Mouse (Mus musculus): Measurements from ENCODE around the gene Arl4d. TPM values are rescaled to one million over a fixed set of nuclear protein-coding genes. Genes with fewer than 3 reads are reported as not detected.
"Not testable (repeated sequence)": the region's sequence is repeated elsewhere in the genome, so short reads cannot be mapped to it uniquely, and the experiment has no call there.

Arl4d gene
- total and polyA plus RNA-seq, 2 experiments from 2014 or later = 8.1 to 11.3 TPM

GRCm38 (mm10) chr11:101645411-101646282, 19.7 kb upstream of the Arl4d start:
- DNase-seq (ENCODE audit: low spot score) (peak; percentile 52), ATAC-seq (ENCODE audit: insufficient read depth, low read depth) (peak; percentile 70)
- not testable (repeated sequence) for H3K9me3 ChIP-seq (replicated peaks; ENCODE audit: control insufficient read depth, low read length); H3K27me3 ChIP-seq (ENCODE audit: control insufficient read depth, insufficient read depth, low read length); H3K36me3 ChIP-seq (replicated peaks; ENCODE audit: control insufficient read depth, insufficient read depth, low read length); H3K4me1 ChIP-seq (ENCODE audit: control insufficient read depth, insufficient read depth)
- under 1% methylated on average over 43 of the region's 56 CpGs for WGBS
- H3K27ac ChIP-seq (ENCODE audit: low read depth) = peak overlapping the region; percentile 95
- TF ChIP-seq EP300 (IDR thresholded peaks at IDR 0.05; ENCODE audit: low read depth) = peak; percentile 64; the same call in 1 of the 2 replicates
- H3K4me2 ChIP-seq (ENCODE audit: low read depth, low read length) = peak overlapping the region; percentile 51
- peak overlapping the region; percentile 63; the same call in 1 of the 2 replicates for H3K9ac ChIP-seq (replicated peaks; ENCODE audit: low read depth, low read length)
- peak overlapping the region; percentile 35 for H3K4me3 ChIP-seq (ENCODE audit: low read depth, low read length)

GRCm38 (mm10) chr11:101646283-101646794, 19.0 kb upstream of the Arl4d start:
- DNase-seq (ENCODE audit: low spot score) = not testable (repeated sequence)
- ATAC-seq (ENCODE audit: insufficient read depth, low read depth) = peak; percentile 7; the same call in 1 of the 2 replicates

GRCm38 (mm10) chr11:101647093-101647492, 18.2 kb upstream of the Arl4d start:
- not testable (repeated sequence) for H3K4me2 ChIP-seq (ENCODE audit: low read depth, low read length)
- WGBS = 92% methylated on average over 10 of the region's 10 CpGs

More at GRCm38 (mm10) chr11:101646283-101646794, 19.0 kb upstream of the Arl4d start:
- H3K9me3 ChIP-seq (replicated peaks; ENCODE audit: control insufficient read depth, low read length); H3K36me3 ChIP-seq (replicated peaks; ENCODE audit: control insufficient read depth, insufficient read depth, low read length); H3K4me1 ChIP-seq (ENCODE audit: control insufficient read depth, insufficient read depth); H3K27me3 ChIP-seq (ENCODE audit: control insufficient read depth, insufficient read depth, low read length): not testable (repeated sequence)
- Histone ChIP-seq H3K4me3 (ENCODE audit: low read depth, low read length) (peak overlapping the region; percentile 35), H3K9ac (replicated peaks; ENCODE audit: low read depth, low read length) (peak overlapping the region; percentile 63; the same call in 1 of the 2 replicates), H3K4me2 (ENCODE audit: low read depth, low read length) (peak overlapping the region; percentile 51), H3K27ac (ENCODE audit: low read depth) (peak overlapping the region; percentile 95)
- WGBS = 11% methylated on average over 15 of the region's 16 CpGs

GRCm38 (mm10) chr11:101656356-101656755, 9.0 kb upstream of the Arl4d start:
- H3K36me3 ChIP-seq (replicated peaks; ENCODE audit: control insufficient read depth, insufficient read depth, low read length) = no peaks in the 10 kb centered on the region
- ATAC-seq (ENCODE audit: insufficient read depth, low read depth) = no peak
- no peak for TF ChIP-seq EP300 (IDR thresholded peaks at IDR 0.05; ENCODE audit: low read depth)
- no peak for TF ChIP-seq CTCF (IDR thresholded peaks at IDR 0.05; ENCODE audit: low read depth)
- no peak overlapping the region for H3K9ac ChIP-seq (replicated peaks; ENCODE audit: low read depth, low read length)
- H3K27ac ChIP-seq (ENCODE audit: low read depth) = no peak overlapping the region
- 85% methylated on average over 4 of the region's 4 CpGs for WGBS
- no peaks in the 10 kb centered on the region for H3K27me3 ChIP-seq (ENCODE audit: control insufficient read depth, insufficient read depth, low read length)
- no peak overlapping the region for H3K4me3 ChIP-seq (ENCODE audit: low read depth, low read length)
- peaks cover 4% of the 10 kb centered on the region; the same call in 1 of the 2 replicates for H3K4me1 ChIP-seq (ENCODE audit: control insufficient read depth, insufficient read depth)
- DNase-seq (ENCODE audit: low spot score) = no peak
- no peaks in the 10 kb centered on the region for H3K9me3 ChIP-seq (replicated peaks; ENCODE audit: control insufficient read depth, low read length)
- no peak overlapping the region for H3K4me2 ChIP-seq (ENCODE audit: low read depth, low read length)

More at GRCm38 (mm10) chr11:101647093-101647492, 18.2 kb upstream of the Arl4d start:
- H3K27me3 ChIP-seq (ENCODE audit: control insufficient read depth, insufficient read depth, low read length); H3K36me3 ChIP-seq (replicated peaks; ENCODE audit: control insufficient read depth, insufficient read depth, low read length); DNase-seq (ENCODE audit: low spot score); H3K9ac ChIP-seq (replicated peaks; ENCODE audit: low read depth, low read length); ATAC-seq (ENCODE audit: insufficient read depth, low read depth); H3K27ac ChIP-seq (ENCODE audit: low read depth); H3K4me1 ChIP-seq (ENCODE audit: control insufficient read depth, insufficient read depth); H3K9me3 ChIP-seq (replicated peaks; ENCODE audit: control insufficient read depth, low read length); H3K4me3 ChIP-seq (ENCODE audit: low read depth, low read length): not testable (repeated sequence)

- H3K4me3 ChIP-seq (ENCODE audit: low read depth, low read length) = peak overlapping the region; percentile 35
- DNase-seq (ENCODE audit: low spot score) (no peak), ATAC-seq (ENCODE audit: insufficient read depth, low read depth) (peak; percentile 9; the same call in 1 of the 2 replicates)
- H3K36me3 ChIP-seq (replicated peaks; ENCODE audit: control insufficient read depth, insufficient read depth, low read length) = no peaks in the 10 kb centered on the region
- H3K4me2 ChIP-seq (ENCODE audit: low read depth, low read length) = peak overlapping the region; percentile 43
- H3K27me3 ChIP-seq (ENCODE audit: control insufficient read depth, insufficient read depth, low read length) = no peaks in the 10 kb centered on the region
- peak overlapping the region; percentile 96 for H3K27ac ChIP-seq (ENCODE audit: low read depth)
- no peak for TF ChIP-seq CTCF (IDR thresholded peaks at IDR 0.05; ENCODE audit: low read depth)
- TF ChIP-seq EP300 (IDR thresholded peaks at IDR 0.05; ENCODE audit: low read depth) = no peak
- H3K9me3 ChIP-seq (replicated peaks; ENCODE audit: control insufficient read depth, low read length) = no peaks in the 10 kb centered on the region
- whole genome bisulfite sequencing = 7% methylated on average over 3 of the region's 3 CpGs
- H3K4me1 ChIP-seq (ENCODE audit: control insufficient read depth, insufficient read depth) = peaks cover 4% of the 10 kb centered on the region; the same call in 1 of the 2 replicates
- peak overlapping the region; percentile 73 for H3K9ac ChIP-seq (replicated peaks; ENCODE audit: low read depth, low read length)
Measured at GRCm38 (mm10) chr11:101657528-101657885, 7.8 kb upstream of the Arl4d start.

Data from heart, postnatal 0 days (tissue).